Mouse (Mus musculus): Measurements from ENCODE around the gene A830031A19Rik. TPM values are rescaled to one million over a fixed set of nuclear protein-coding genes. Genes with fewer than 3 reads are reported as not detected.

A830031A19Rik gene
- polyA plus RNA-seq, 1 experiment from 2014 or later, result not detected

- no peak for DNase-seq (ENCODE audit: extremely low spot score, low spot score)
- no peak overlapping the region for H3K4me3 ChIP-seq
- H3K27ac ChIP-seq, result peak overlapping the region; percentile 66; the same call in 1 of the 2 replicates
- 67% methylated on average over 5 of the region's 5 CpGs for WGBS
- H3K36me3 ChIP-seq (replicated peaks), result peaks cover 34% of the 10 kb centered on the region
- peaks cover 18% of the 10 kb centered on the region for H3K27me3 ChIP-seq (ENCODE audit: poor library complexity, severe bottlenecking)
- no peaks in the 10 kb centered on the region for H3K9me3 ChIP-seq
- peaks cover 89% of the 10 kb centered on the region for H3K4me1 ChIP-seq
Measured at GRCm38 (mm10) chr11:24094086-24094487, 19.2 kb upstream of the A830031A19Rik start.

GRCm38 (mm10) chr11:24092618-24093017 is 17.8 kb upstream of the A830031A19Rik start:
- Histone ChIP-seq H3K27me3 (ENCODE audit: poor library complexity, severe bottlenecking) (peaks cover 22% of the 10 kb centered on the region), H3K4me3 (no peak overlapping the region), H3K27ac (no peak overlapping the region), H3K4me1 (peaks cover 85% of the 10 kb centered on the region), H3K36me3 (replicated peaks) (peaks cover 48% of the 10 kb centered on the region), H3K9me3 (no peaks in the 10 kb centered on the region)
- no peak for DNase-seq (ENCODE audit: extremely low spot score, low spot score)
- WGBS, result 51% methylated on average over 3 of the region's 3 CpGs

- no peak overlapping the region; the same call in 1 of the 2 replicates for H3K4me3 ChIP-seq
- no peak for DNase-seq (ENCODE audit: extremely low spot score, low spot score)
- H3K27me3 ChIP-seq (ENCODE audit: poor library complexity, severe bottlenecking), result peaks cover 33% of the 10 kb centered on the region
- peaks cover 75% of the 10 kb centered on the region for H3K4me1 ChIP-seq
- WGBS, result 29% methylated on average over 15 of the region's 15 CpGs
- no peaks in the 10 kb centered on the region for H3K9me3 ChIP-seq
- H3K27ac ChIP-seq, result 0 out of 2 replicates have a peak overlapping the region, but pooled peaks have one; percentile 8
- H3K36me3 ChIP-seq (replicated peaks), result peaks cover 59% of the 10 kb centered on the region
Measured at GRCm38 (mm10) chr11:24091393-24092080, 16.7 kb upstream of the A830031A19Rik start.

GRCm38 (mm10) chr11:24090443-24090842 is 15.6 kb upstream of the A830031A19Rik start:
- no peak overlapping the region for H3K4me3 ChIP-seq
- H3K27me3 ChIP-seq (ENCODE audit: poor library complexity, severe bottlenecking), result peaks cover 42% of the 10 kb centered on the region
- 83% methylated on average over 4 of the region's 4 CpGs for WGBS
- H3K36me3 ChIP-seq (replicated peaks), result peaks cover 70% of the 10 kb centered on the region
- peaks cover 73% of the 10 kb centered on the region for H3K4me1 ChIP-seq
- no peak overlapping the region for H3K27ac ChIP-seq
- no peaks in the 10 kb centered on the region for H3K9me3 ChIP-seq
- no peak for DNase-seq (ENCODE audit: extremely low spot score, low spot score)

GRCm38 (mm10) chr11:24087069-24087468 is 12.2 kb upstream of the A830031A19Rik start:
- Histone ChIP-seq H3K4me1 (peaks cover 70% of the 10 kb centered on the region), H3K36me3 (replicated peaks) (peaks cover 60% of the 10 kb centered on the region)
- WGBS, result 85% methylated on average over 4 of the region's 4 CpGs

GRCm38 (mm10) chr11:24085986-24086385 is 11.1 kb upstream of the A830031A19Rik start:
- WGBS, result 67% methylated on average over 6 of the region's 6 CpGs
- Histone ChIP-seq H3K9me3 (no peaks in the 10 kb centered on the region), H3K27me3 (ENCODE audit: poor library complexity, severe bottlenecking) (peaks cover 45% of the 10 kb centered on the region), H3K27ac (no peak overlapping the region), H3K4me1 (peaks cover 70% of the 10 kb centered on the region), H3K36me3 (replicated peaks) (peaks cover 57% of the 10 kb centered on the region), H3K4me3 (no peak overlapping the region)
- DNase-seq (ENCODE audit: extremely low spot score, low spot score), result no peak

More at GRCm38 (mm10) chr11:24087069-24087468, 12.2 kb upstream of the A830031A19Rik start:
- peaks cover 50% of the 10 kb centered on the region for H3K27me3 ChIP-seq (ENCODE audit: poor library complexity, severe bottlenecking)
- no peaks in the 10 kb centered on the region for H3K9me3 ChIP-seq
- DNase-seq (ENCODE audit: extremely low spot score, low spot score), result no peak
- H3K27ac ChIP-seq, result no peak overlapping the region
- no peak overlapping the region for H3K4me3 ChIP-seq

GRCm38 (mm10) chr11:24084590-24084989 is 9.7 kb upstream of the A830031A19Rik start:
- peaks cover 75% of the 10 kb centered on the region for H3K4me1 ChIP-seq
- H3K27me3 ChIP-seq (ENCODE audit: poor library complexity, severe bottlenecking), result peaks cover 50% of the 10 kb centered on the region
- no peak overlapping the region for H3K4me3 ChIP-seq
- H3K36me3 ChIP-seq (replicated peaks), result peaks cover 46% of the 10 kb centered on the region
- no peaks in the 10 kb centered on the region for H3K9me3 ChIP-seq
- no peak for DNase-seq (ENCODE audit: extremely low spot score, low spot score)
- WGBS, result 83% methylated on average over 4 of the region's 4 CpGs
- H3K27ac ChIP-seq, result 0 out of 2 replicates have a peak overlapping the region, but pooled peaks have one; percentile 40

GRCm38 (mm10) chr11:24084077-24084476 is 9.2 kb upstream of the A830031A19Rik start:
- no peaks in the 10 kb centered on the region for H3K9me3 ChIP-seq
- peaks cover 50% of the 10 kb centered on the region for H3K27me3 ChIP-seq (ENCODE audit: poor library complexity, severe bottlenecking)
- H3K4me1 ChIP-seq, result peaks cover 72% of the 10 kb centered on the region
- 52% methylated on average over 3 of the region's 3 CpGs for WGBS
- H3K36me3 ChIP-seq (replicated peaks), result peaks cover 41% of the 10 kb centered on the region
- H3K27ac ChIP-seq, result no peak overlapping the region
- no peak overlapping the region for H3K4me3 ChIP-seq
- DNase-seq (ENCODE audit: extremely low spot score, low spot score), result no peak

- Histone ChIP-seq H3K4me1 (peaks cover 65% of the 10 kb centered on the region), H3K9me3 (no peaks in the 10 kb centered on the region), H3K4me3 (peak overlapping the region; percentile 75; the same call in 1 of the 2 replicates), H3K36me3 (replicated peaks) (peaks cover 35% of the 10 kb centered on the region), H3K27ac (peak overlapping the region; percentile 45; the same call in 1 of the 2 replicates), H3K27me3 (ENCODE audit: poor library complexity, severe bottlenecking) (peaks cover 50% of the 10 kb centered on the region)
- no peak for DNase-seq (ENCODE audit: extremely low spot score, low spot score)
- 72% methylated on average over 7 of the region's 7 CpGs for WGBS
Measured at GRCm38 (mm10) chr11:24083423-24083822, 8.6 kb upstream of the A830031A19Rik start.

- Histone ChIP-seq H3K27ac (peak overlapping the region; percentile 45; the same call in 1 of the 2 replicates), H3K36me3 (replicated peaks) (peaks cover 31% of the 10 kb centered on the region), H3K27me3 (ENCODE audit: poor library complexity, severe bottlenecking) (peaks cover 49% of the 10 kb centered on the region), H3K9me3 (no peaks in the 10 kb centered on the region), H3K4me3 (peak overlapping the region; percentile 75; the same call in 1 of the 2 replicates), H3K4me1 (peaks cover 62% of the 10 kb centered on the region)
- 62% methylated on average over 1 of the region's 1 CpGs for WGBS
- no peak for DNase-seq (ENCODE audit: extremely low spot score, low spot score)
Measured at GRCm38 (mm10) chr11:24083076-24083405, 8.2 kb upstream of the A830031A19Rik start.

- Histone ChIP-seq H3K36me3 (replicated peaks) (peaks cover 26% of the 10 kb centered on the region), H3K9me3 (no peaks in the 10 kb centered on the region), H3K27ac (peak overlapping the region; percentile 96), H3K4me3 (peak overlapping the region; percentile 75), H3K27me3 (ENCODE audit: poor library complexity, severe bottlenecking) (peaks cover 44% of the 10 kb centered on the region), H3K4me1 (peaks cover 61% of the 10 kb centered on the region)
- 14% methylated on average over 11 of the region's 11 CpGs for WGBS
- DNase-seq (ENCODE audit: extremely low spot score, low spot score), result no peak
Measured at GRCm38 (mm10) chr11:24082385-24083075, 7.7 kb upstream of the A830031A19Rik start.

GRCm38 (mm10) chr11:24081687-24082384 is 7.0 kb upstream of the A830031A19Rik start:
- Histone ChIP-seq H3K9me3 (no peaks in the 10 kb centered on the region), H3K27me3 (ENCODE audit: poor library complexity, severe bottlenecking) (peaks cover 37% of the 10 kb centered on the region), H3K4me1 (peaks cover 61% of the 10 kb centered on the region), H3K4me3 (peak overlapping the region; percentile 75), H3K36me3 (replicated peaks) (peaks cover 19% of the 10 kb centered on the region), H3K27ac (peak overlapping the region; percentile 96)
- WGBS, result under 1% methylated on average over 43 of the region's 43 CpGs
- DNase-seq (ENCODE audit: extremely low spot score, low spot score), result no peak
